Mouse (Mus musculus) ES-E14 (cell line): ENCODE results near the gene Siglec1.

Source experiments
- CHD2 ChIP-seq: IDR thresholded peaks from 2 replicates; pipeline ENCODE4 v1.6.1; 2014; ENCODE audit warnings: mild to moderate bottlenecking, low read depth, low read length, inconsistent platforms
- HCFC1 ChIP-seq: IDR thresholded peaks from 2 replicates; pipeline ENCODE4 v1.6.1; 2012; ENCODE audit warnings: low read length, inconsistent platforms, borderline replicate concordance; ENCODE audit not compliant: insufficient read depth
- MAFK ChIP-seq: IDR thresholded peaks from 2 replicates; pipeline ENCODE4 v1.6.1; 2014; ENCODE audit warnings: mild to moderate bottlenecking, low read depth, low read length, inconsistent platforms; ENCODE audit not compliant: insufficient read depth
- ZC3H11A ChIP-seq: IDR thresholded peaks from 2 replicates; pipeline ENCODE4 v1.6.1; 2012; ENCODE audit warnings: low read depth, mild to moderate bottlenecking, inconsistent platforms, low read length, borderline replicate concordance

GRCm38 (mm10) chr2:131044354-131044852, 42.2 kb downstream of the Siglec1 start:
- TF ChIP-seq MAFK (no peak), HCFC1 (no peak), CHD2 (no peak), ZC3H11A (0 out of 2 replicates have a peak, but pooled peaks have one; percentile 6)
